Mouse (Mus musculus) spleen, adult 2 months (tissue): Measurements from ENCODE around the gene Mrps12. TPM values are rescaled to one million over a fixed set of nuclear protein-coding genes. Genes with fewer than 3 reads are reported as not detected.

Experiments
- DNase-seq, 2 experiments: peaks; one replicate each; pipeline versions ENCODE4 v3.0.0 to v3.0.0-alpha.2; 2012 to 2021; ENCODE audit warnings: low spot score in 2 of 2, low read depth in 1 of 2
- H3K27ac ChIP-seq: fragments of 200-500 bp; 2 replicates; pipeline ENCODE4 v1.5.1; 2012; ENCODE audit warnings: low read length, inconsistent platforms; ENCODE audit not compliant: insufficient read depth
- H3K27me3 ChIP-seq: fragments of 200-500 bp; 2 replicates; pipeline ENCODE4 v1.6.1; 2012; ENCODE audit warnings: mild to moderate bottlenecking, moderate library complexity, low read length, inconsistent platforms; ENCODE audit not compliant: control insufficient read depth, insufficient read depth
- H3K36me3 ChIP-seq: fragments of 200-500 bp; 2 replicates; pipeline ENCODE4 v1.6.1; 2012; ENCODE audit warnings: mild to moderate bottlenecking, low read length, inconsistent platforms; ENCODE audit not compliant: control insufficient read depth, insufficient read depth
- H3K4me1 ChIP-seq: fragments of 200-500 bp; 2 replicates; pipeline ENCODE4 v1.6.1; 2011; ENCODE audit warnings: inconsistent platforms; ENCODE audit not compliant: control insufficient read depth, insufficient read depth, insufficient read length
- H3K4me3 ChIP-seq: fragments of 200-500 bp; 2 replicates; pipeline ENCODE4 v1.5.1; 2011; ENCODE audit warnings: mild to moderate bottlenecking, inconsistent platforms; ENCODE audit not compliant: insufficient read depth, insufficient read length; ENCODE audit errors: extremely low read depth
- CTCF ChIP-seq: fragments of 200-500 bp; IDR thresholded peaks from 2 replicates; pipeline ENCODE4 v1.5.1; 2011; ENCODE audit warnings: mild to moderate bottlenecking, inconsistent platforms; ENCODE audit not compliant: insufficient read depth, insufficient read length, insufficient replicate concordance; ENCODE audit errors: extremely low read depth
- POLR2A ChIP-seq: fragments of 200-500 bp; IDR thresholded peaks from 2 replicates; pipeline ENCODE4 v1.6.1; 2011; ENCODE audit warnings: low read depth, low read length, inconsistent platforms
- WGBS: fragments of 180-500 bp; shearing (Covaris S2); methylation state at CpG from one replicate; pipeline ENCODE4 v1.1.7; 2018; 5-methylcytosine and 5-hydroxymethylcytosine counted together
- polyA plus RNA-seq: library from polyadenylated mRNA; depleted of rRNA; stranded (reverse); fragments of >200 nt; gene quantifications from 2 replicates; pipeline ENCODE4 v1.2.3, GENCODE M21; 2012

Gene Mrps12
- polyA plus RNA-seq, 1 experiment, result 34.5 TPM

GRCm38 (mm10) chr7:28735701-28736100, 5.9 kb downstream of the Mrps12 start:
- Histone ChIP-seq H3K4me3 (no peak overlapping the region), H3K27ac (no peak overlapping the region), H3K27me3 (no peaks in the 10 kb centered on the region), H3K4me1 (no peaks in the 10 kb centered on the region; the same call in none of the 2 replicates), H3K36me3 (no peaks in the 10 kb centered on the region)
- DNase-seq, result no peak
- WGBS, result 83% methylated on average over 6 of the region's 6 CpGs
- TF ChIP-seq CTCF (no peak), POLR2A (no peak)

GRCm38 (mm10) chr7:28733211-28733610, 8.4 kb downstream of the Mrps12 start:
- Histone ChIP-seq H3K4me3 (no peak overlapping the region), H3K27ac (no peak overlapping the region), H3K27me3 (no peaks in the 10 kb centered on the region), H3K36me3 (no peaks in the 10 kb centered on the region), H3K4me1 (no peaks in the 10 kb centered on the region; the same call in none of the 2 replicates)
- 34% methylated on average over 11 of the region's 11 CpGs for WGBS
- TF ChIP-seq CTCF (no peak), POLR2A (no peak)
- no peak for DNase-seq

DNA sequence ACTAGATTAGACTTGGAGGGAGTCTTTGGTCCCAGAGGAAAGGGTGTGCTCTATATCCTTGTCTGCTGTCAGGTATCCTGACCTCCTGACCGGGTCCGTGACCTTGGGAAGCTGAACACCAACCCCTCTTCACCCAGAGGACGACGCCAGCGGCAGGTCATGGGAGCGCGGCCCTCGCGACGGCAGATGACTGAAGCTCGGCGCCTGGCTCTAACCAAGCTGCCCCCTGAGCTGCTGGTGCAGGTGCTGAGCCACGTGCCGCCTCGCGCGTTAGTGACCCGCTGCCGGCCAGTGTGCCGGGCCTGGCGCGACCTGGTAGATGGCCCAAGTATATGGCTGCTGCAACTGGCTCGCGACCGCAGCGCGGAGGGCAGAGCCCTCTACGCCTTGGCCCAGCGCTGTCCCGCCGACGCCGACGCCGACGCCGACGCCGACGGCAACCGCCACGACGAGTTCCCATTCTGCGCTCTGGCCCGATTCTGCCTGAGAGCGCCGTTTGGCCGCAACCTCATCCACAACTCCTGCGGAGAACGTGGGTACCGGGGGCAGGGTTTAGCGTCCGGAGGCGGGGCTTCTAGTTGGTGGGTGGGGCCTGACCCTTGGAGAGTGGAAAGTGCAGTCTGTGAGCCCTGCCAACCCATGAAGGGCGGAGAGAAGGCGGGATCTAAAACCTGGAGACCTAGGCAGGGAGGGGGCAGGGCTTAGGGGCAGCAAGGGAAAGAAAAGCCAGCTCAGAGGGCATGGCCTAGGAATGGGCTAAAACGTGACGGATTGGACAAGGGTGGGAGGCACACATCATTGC, 9.1 kb downstream of the Mrps12 start:
- Histone ChIP-seq H3K36me3 (no peaks in the 10 kb centered on the region), H3K27ac (no peak overlapping the region), H3K4me3 (peak overlapping the region; percentile 37; the same call in 1 of the 2 replicates), H3K27me3 (no peaks in the 10 kb centered on the region), H3K4me1 (no peaks in the 10 kb centered on the region; the same call in none of the 2 replicates)
- TF ChIP-seq CTCF (no peak), POLR2A (no peak)
- DNase-seq, result peak; percentile 35 to 61
- 24% methylated on average over 58 of the region's 58 CpGs for WGBS

DNA sequence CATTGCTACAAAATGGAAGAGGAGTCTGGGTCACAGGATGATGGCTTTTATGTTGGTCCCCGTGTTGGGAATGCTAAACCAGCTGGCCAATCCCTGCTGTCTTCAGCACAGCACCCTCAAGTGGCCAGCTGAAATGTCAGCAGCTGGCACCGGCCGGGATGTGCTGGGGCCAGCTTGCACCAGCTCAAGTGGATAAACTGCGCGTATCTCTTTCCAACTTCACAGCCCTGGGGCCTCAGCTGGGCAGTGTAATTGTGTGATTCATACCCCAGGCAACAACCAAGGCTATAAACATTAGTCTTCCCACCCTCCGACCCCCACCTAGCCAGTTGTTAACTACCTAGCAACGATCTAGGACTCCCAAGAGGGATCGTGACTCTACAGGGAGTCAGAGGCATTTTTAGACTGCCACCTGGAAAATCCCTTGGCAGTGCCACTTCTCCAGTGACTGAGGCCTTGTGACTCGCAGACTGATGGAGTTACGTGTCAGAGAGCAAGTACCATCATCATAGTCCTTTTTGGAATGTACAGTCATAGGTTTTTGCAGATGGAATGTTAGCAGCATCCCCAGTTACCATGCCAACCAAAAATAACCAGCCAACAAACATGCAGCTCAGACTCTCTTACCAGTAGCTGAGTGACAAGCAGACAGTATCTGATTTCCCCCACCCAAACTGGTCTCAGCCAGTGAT, 13.8 kb downstream of the Mrps12 start:
- H3K4me3 ChIP-seq, result no peak overlapping the region
- WGBS, result 79% methylated on average over 10 of the region's 10 CpGs
- no peak overlapping the region for H3K27ac ChIP-seq
- TF ChIP-seq CTCF, result no peak
- no peak for TF ChIP-seq POLR2A
- H3K27me3 ChIP-seq, result no peaks in the 10 kb centered on the region
- DNase-seq, result no peak
- no peaks in the 10 kb centered on the region for H3K36me3 ChIP-seq
- no peaks in the 10 kb centered on the region; the same call in none of the 2 replicates for H3K4me1 ChIP-seq

- Histone ChIP-seq H3K27me3 (no peaks in the 10 kb centered on the region), H3K27ac (no peak overlapping the region), H3K4me3 (no peak overlapping the region), H3K4me1 (no peaks in the 10 kb centered on the region), H3K36me3 (no peaks in the 10 kb centered on the region)
- 17% methylated on average over 14 of the region's 14 CpGs for WGBS
- DNase-seq, result peak in 1 of 2 experiments; percentile 52
- TF ChIP-seq CTCF (peak; percentile 82; the same call in 1 of the 2 replicates), POLR2A (no peak)
Measured at GRCm38 (mm10) chr7:28726600-28726999, 15.0 kb downstream of the Mrps12 start.

DNA sequence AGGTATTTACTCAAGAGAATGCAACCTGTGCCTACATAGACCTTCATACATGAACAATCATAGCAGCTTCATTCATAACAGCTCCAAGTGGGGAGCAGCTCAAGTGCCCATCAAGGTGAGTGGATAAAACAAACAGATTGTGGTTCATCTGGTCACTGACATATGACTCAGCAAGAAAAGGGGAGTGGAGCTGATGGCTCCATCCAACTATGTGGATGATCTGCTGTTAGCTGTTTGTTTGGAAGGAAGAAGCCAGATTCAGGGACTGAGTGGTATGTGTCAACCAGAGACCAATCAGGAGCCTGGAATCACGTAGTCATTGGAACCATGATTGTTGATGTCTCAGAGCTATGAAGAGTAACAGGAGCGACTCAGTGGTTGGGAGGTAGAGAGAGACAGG, 17.0 kb downstream of the Mrps12 start:
- DNase-seq, result no peak
- no peaks in the 10 kb centered on the region for H3K36me3 ChIP-seq
- H3K27me3 ChIP-seq, result no peaks in the 10 kb centered on the region
- no peak for TF ChIP-seq CTCF
- TF ChIP-seq POLR2A, result no peak
- H3K4me1 ChIP-seq, result no peaks in the 10 kb centered on the region
- WGBS, result 93% methylated on average over 2 of the region's 2 CpGs
- H3K27ac ChIP-seq, result no peak overlapping the region
- H3K4me3 ChIP-seq, result no peak overlapping the region
